Mouse (Mus musculus): ENCODE data around the gene Tifab.

DNA sequence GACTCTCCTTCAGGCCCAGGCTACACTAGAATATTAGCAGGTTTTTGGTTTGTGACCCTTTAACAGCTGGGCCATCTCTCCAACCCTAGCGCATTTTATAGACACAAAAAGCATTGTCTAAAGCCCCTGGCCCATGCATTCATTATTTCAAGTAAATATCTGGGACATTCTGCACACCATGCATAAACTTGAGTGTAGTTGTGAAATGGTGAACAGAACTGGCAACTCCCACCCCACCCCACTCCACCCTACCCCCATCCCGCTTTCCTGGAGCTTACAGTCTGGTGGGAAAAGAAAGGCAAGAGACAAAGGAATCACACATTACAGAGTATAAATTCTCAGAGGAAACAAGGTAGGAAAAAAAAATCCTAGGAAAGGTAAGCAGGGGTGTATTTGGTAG lies 42.5 kb downstream of the Tifab start, which contains the start of gene H2afy:
- no peak for TF ChIP-seq POLR2A (IDR thresholded peaks at IDR 0.05; ENCODE audit: insufficient read depth, low read length)
- no peak for TF ChIP-seq CTCF (IDR thresholded peaks at IDR 0.05; ENCODE audit: low read depth, low read length)
